Mouse (Mus musculus): ENCODE data around the gene Arhgef3.
"Not testable (repeated sequence)": the region's sequence is repeated elsewhere in the genome, so short reads cannot be mapped to it uniquely, and the experiment has no call there.

Arhgef3 gene

DNA sequence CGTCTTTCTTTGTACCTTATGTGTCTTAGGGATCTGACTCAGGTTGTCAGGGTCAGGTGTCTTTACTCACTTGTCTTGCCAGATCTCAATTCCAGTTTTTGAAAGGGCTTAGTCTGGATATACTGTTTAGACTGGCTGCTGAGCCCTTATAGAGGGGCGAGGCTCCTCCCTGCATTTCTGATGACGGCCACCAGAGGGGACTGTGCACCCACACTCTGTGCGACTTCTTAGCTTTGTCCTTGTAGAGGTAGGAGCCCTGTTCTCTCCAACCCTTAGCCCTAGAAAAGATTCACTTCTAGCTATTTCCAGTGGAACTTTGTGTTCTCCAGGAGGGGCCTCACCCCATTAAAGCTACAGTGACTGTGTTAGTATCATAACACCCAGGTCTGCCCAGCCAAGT lies 72.3 kb downstream of the Arhgef3 start:
- peak; percentile 18 for DNase-seq (ENCODE audit: extremely low read depth, low read depth)

DNA sequence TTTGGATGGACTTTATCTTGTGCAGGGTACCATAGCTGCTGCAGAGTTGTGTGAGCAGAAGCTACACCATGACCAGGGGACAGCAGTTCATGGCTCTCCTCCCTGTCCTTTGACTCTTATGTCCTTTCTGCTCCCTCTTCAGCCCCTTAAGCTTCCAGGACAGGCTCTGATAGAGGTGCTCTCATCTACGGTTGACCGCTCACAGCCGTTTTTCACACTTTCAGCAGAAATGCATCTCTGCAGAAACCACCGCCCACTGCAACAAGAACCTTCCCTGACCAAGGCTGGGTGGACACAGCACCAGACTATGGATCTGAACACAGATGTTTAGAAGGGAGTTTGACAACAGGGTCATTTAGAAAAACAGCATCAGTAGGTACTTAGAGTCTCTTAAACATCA lies 73.2 kb downstream of the Arhgef3 start:
- no peak for DNase-seq (ENCODE audit: extremely low read depth, low read depth)

DNA sequence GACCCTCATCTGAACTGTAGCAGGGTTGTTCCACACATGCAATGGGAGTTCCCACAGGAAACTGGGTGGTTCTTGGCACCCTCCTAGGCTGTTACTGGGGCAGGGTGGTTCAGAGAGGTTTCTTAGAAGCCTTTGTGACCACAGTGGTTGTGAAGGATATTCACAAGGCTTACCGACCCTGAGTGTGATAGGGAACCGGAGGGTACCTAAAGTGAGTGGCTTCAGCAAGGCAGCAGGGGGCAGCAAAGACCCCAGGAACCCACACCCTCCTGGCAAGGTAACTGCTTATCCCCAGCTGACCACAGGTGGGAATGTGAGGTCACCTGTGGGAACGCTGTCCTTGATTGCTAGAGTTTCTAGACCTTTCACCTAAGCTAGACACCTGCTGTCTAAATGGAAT lies 77.8 kb downstream of the Arhgef3 start:
- DNase-seq (ENCODE audit: extremely low read depth, low read depth), result no peak

DNA sequence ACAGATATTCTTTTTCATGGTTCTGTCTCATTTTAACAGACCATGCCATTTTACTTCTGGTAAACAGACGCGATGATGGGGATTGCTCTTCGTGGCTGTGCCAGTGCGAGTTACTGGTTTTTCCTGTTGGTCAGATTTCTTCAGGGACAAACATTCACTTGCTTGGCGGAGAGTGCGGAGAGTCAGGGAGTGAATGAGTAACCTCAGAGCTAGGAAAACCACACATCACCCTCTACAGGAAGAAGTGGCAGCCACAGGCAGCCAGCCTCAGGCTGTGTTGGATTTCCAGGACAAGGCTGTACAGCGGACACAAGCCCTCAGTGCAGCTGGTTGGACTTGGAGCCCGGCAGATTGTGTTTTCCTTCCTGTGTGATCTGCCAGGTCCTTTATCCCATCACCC lies 82.3 kb downstream of the Arhgef3 start:
- no peak for DNase-seq (ENCODE audit: extremely low read depth, low read depth)

DNA sequence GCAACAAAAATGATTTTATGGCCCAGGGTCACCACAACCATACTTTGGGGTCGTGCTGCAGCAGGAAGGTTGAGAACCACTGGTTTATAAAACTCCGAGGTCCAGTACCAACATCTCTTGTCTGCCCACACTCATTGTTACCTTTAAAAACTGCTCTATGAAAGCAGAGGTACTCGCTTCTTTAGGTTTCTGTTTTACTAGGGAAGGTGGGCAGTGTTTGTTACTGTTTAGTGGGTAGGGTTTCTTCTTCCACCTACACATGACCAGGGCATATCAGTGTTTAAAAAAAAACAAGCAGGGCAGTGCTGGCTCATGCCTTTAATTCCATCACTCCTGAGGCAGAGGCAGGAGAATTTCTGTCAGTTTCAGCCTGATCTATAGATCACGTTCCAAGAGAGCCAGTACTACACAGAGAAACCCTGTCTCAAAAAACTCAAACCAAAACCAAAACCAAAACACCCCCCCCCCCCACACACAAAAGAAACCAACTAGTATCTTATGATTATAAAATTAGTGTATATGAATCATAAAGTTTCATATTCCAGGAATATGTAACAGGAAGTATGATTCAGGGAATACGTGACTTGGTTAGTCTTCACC lies 83.9 kb downstream of the Arhgef3 start:
- no peak for DNase-seq (ENCODE audit: extremely low read depth, low read depth)

DNA sequence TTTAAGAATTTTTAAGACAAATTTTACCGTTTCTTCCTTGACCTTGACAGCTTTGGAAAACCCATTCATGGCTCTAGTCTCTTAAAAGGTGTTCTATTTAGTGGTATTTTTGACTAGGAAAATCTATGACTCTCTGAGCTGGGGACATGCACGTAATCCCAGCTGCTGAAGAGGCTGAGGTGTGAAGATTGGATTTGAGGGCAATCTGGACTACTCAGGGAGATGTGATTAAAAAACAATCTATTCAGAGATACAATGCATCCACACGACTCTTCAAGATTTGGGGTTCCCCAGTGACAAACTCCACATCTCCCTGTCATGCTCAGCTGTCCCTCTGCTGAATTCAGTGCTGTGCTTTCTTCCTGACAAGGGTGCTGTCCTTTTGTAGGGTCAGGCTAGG lies 84.4 kb downstream of the Arhgef3 start:
- no peak for DNase-seq (ENCODE audit: extremely low read depth, low read depth)

DNA sequence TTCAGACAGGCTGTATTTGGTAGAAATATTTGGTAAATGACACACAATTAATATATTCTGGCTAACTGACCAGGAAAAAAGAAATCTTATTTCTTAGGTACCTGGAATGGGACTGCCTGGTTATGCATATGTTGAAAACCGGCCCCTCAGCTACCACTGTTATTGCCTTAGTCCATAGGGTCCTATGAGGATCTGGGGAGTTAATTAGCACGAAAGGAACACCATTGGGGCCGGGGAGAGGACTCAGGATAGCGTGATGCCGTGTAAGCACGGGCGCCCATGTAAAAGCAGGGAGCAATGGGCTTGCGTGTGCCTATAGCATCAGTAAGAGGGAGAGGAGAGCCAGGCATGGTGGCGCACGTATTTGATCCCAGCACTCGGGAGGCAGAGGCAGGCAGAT lies 85.2 kb downstream of the Arhgef3 start:
- DNase-seq (ENCODE audit: extremely low read depth, low read depth), result no peak

DNA sequence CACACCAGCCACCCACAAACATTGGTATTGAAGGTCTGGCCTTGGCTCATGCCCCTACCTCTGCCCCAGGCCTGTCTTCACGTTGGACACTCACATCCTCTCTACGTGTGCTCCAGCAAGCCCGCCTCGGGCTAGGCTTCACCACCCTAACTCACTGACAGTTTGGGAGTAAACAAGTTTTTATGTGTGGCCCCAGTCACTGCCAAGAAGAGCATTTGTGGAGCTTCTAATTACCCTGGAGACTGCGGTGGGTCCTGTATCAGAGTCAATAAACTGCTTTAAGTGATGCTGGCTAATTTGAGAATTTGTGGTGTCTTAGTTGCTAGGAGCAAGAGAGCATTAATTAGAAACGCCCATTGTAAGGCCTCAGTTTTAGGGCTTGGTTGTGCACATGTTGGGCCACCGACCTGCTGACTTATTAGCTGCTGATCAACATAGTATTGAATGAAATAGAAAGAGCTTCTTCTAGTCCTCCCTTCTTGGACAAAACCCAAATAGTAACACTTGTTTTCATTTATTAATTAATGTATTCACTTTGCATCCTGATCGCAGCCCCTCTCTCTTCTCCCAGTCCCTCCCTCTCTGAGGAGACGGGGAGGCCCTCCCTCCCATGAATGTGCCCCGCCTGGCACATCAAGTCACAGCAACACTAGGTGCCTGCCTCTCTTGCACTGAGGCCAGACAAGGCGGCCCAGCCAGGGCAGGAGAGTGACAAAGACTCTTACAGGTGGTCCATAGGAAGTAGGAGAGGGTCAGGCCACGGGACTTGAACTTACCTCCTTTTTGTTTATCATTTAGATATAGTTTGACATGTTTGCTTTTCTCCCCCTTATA lies 86.3 kb downstream of the Arhgef3 start:
- no peak for DNase-seq (ENCODE audit: extremely low read depth, low read depth)

DNA sequence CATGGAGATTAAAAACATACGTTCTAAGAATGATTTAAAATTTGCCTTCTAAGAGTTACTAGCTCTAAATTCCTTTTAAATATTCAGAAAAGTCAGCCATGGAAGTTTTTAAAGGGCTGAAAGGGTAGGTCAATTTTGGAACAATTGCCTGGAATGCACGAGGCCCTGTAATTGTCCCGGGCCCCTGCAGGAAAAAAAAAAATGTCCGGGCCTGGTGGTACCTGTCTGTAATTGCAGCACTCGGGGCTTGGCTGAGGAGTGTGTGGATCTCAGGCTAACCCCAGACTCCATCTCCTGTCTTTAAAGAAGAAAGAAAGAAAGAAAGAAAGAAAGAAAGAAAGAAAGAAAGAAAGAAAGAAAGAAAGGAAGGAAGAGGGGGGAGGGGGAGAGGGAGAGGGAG lies 87.1 kb downstream of the Arhgef3 start:
- no peak for DNase-seq (ENCODE audit: extremely low read depth, low read depth)

DNA sequence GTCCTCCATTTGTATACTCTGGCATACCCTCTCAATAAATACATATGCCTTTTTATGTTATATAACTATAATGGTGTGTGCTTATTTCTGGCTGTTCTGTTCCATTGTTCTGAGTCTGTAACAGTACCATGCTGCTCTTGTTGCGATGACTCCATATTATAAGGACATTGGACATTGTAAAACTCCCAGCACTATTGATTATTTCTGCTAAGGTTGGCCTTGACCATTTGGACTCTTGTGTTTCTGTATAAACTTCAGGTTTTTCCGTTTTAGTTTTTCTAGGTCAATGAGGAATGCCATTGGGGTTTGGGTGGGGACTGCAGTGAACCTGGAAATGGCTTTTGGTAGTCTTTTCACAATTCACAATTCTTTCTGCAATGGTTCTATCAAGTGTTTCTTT lies 90.0 kb downstream of the Arhgef3 start:
- no peak for DNase-seq (ENCODE audit: extremely low read depth, low read depth)

DNA sequence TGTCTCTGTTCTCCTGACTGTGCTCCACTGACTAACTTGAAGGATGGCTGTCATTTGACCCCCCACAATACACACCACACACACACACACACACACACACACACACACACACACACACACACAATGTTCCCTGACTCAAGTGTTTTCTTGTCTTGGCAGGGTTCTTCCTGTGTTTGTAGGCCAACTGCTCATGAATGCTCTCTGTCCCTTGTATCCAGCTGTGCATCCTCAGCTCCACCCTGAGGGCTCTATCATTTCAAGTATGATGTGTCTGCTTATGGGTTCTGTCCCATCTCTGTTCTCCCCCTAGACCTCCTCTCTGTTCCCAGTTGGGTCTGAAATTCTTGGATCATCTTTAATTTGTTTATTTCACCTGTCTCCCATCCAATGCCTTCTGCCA lies 91.7 kb downstream of the Arhgef3 start:
- DNase-seq (ENCODE audit: extremely low read depth, low read depth), result no peak

DNA sequence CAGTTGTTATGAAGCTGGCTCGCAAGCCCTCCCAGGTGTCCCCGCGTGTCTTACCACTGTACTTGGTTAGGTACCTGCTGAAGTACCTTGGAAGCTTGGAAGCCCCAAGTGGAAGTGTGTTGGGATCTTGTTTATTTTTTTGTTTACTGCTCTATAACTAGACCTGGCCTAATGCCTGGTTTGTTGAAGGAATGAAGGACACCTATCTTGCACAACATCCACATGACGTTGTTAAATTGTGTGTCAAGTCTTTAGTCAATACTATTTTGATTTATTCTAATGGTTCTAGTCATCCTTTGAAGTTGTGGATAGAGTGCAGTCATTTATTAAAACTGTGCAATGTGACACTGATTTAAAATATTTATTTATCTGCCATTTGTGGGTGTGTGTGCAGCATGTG lies 94.8 kb downstream of the Arhgef3 start:
- DNase-seq (ENCODE audit: extremely low read depth, low read depth), result no peak

DNA sequence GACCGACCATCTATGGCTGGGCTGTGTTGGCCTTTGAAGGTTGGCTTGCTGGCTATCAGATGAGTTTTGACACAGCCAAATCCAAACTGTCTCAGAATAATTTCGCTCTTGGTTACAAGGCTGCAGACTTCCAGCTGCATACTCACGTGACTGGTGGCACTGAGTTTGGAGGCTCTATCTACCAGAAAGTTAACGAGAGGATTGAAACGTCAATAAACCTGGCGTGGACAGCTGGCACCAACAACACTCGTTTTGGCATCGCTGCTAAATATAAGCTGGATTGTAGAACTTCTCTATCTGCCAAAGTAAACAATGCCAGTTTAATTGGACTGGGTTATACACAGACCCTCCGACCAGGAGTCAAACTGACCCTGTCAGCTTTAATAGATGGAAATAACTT lies 96.1 kb downstream of the Arhgef3 start:
- not testable (repeated sequence) for DNase-seq (ENCODE audit: extremely low read depth, low read depth)

DNA sequence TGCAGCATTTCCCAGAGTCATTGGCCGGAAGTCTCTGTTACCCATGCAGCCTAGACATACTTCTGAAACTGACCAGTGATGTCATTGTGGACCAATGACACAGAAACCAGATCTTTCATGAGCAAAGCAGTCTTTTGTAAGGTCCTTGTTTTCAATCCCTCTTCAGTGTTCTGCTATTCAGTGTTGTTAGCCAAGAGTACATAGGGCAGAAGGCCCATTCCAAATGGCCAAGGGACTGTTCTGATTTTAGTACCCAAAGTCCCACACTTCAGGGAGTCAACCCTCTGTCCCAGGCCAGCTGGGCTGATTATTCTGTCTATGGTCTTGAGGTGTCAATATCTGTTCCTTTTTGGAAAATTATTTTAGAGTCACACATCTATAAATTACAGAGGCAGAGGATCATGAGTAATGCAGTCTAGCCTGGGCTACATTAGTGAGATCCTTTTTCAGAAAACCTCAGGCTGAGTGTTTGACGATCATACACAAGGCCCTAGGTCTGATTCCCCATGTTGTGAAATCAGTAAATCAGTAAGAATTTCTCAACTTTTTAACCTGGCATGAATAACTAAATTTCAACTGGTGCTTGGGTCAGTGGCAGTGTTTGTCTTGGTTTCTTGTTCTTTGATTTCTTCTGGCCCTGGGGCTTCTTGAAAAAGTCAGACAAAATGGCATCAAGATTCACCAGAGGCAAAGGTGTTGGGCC lies 97.2 kb downstream of the Arhgef3 start:
- DNase-seq (ENCODE audit: extremely low read depth, low read depth), result no peak

DNA sequence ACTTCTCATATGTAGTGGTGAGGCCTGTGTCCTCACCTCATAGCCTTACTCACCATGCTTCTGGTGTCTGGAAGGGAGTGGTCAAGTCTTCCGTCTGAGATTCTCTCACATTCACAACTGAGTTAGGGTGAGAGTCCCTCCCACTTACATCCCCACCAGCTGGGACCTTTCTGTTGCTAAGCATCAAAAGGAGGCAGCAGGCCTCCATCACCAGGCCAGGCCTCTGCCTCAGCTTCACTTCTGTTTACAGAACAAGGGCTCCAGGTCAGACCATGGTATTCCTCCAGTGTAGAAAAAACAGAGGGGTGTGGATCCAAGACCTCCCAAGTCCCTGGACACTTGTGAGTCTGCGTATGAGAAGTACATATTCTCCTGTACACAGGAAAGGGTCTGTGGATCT lies 99.5 kb downstream of the Arhgef3 start:
- DNase-seq (ENCODE audit: extremely low read depth, low read depth), result no peak

DNA sequence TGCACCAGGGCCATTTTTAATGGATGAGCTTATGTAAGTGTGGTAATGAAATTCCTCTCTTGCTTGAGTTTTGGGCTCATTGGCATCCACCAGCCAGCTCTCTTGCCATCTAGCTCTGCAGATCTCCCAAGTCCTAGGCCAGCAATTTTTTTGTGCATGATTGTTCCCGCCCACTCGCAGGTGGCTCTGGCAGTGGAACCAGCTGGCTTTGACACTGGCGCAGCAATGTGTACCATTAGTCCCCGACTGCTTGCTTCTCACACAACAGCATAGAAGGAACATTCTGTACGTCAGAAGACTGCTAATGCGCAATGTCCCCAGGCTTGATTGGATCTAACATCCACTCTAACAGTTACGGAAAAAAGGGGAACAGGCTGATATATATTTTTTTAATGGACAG lies 105.0 kb downstream of the Arhgef3 start:
- no peak for DNase-seq (ENCODE audit: extremely low read depth, low read depth)

DNA sequence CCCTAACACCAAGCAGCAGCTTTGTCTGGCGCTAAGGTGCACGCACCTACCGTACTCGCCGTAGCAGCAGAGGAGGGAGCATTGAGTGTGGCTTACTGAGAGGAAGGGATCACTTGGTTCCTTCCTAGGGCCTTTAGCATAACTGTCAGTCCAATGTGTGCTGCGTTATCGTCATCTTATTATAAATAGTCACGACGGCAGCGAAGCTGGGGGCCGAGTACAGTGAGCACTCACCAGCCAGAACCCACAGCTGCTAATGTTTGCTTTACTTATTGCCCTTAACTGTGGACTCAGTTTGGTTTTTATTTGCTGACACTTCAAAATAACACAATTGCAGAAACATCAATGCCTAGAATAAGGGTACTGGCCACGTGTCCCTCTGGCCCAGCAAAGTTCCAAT lies 105.6 kb downstream of the Arhgef3 start:
- DNase-seq (ENCODE audit: extremely low read depth, low read depth), result no peak

DNA sequence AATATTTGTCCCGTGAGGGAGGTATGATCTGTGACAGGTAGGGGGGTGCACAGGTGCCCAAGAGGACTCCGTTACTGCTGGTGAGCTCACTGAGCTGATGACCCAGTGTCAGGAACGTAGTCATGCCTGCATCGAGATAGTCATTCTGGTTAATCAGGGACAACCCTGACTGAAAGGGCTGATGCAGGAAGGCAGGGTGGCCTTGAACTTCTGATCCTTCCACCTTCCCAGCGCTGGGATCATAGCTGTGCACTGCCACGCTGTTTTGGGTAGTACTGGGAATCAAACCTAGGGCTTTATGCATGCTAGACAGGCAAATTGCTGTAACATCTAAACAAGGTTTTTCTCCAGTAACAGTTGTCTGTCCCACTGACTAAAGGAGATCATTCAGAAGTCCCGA lies 109.9 kb downstream of the Arhgef3 start:
- DNase-seq (ENCODE audit: extremely low read depth, low read depth), result no peak

DNA sequence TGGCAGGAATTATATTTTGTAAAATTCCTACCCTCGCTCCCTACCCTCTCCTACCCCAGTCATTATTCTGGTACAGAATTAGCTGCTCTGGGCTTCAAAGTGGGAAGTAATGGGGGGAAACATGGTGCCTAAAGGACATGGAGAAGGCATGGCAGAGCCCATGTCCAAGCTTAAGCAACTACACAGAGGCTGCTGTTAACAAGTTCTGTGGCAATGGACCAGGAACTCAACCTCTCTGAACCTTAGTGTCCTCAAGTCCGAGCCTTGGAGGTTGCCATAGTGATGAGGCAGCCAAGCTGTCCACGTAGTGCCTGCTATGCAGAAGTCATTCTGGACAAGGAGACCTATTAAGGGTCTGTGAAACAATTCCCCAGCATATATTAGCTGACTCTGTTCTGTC lies 111.6 kb downstream of the Arhgef3 start:
- no peak for DNase-seq (ENCODE audit: extremely low read depth, low read depth)

DNA sequence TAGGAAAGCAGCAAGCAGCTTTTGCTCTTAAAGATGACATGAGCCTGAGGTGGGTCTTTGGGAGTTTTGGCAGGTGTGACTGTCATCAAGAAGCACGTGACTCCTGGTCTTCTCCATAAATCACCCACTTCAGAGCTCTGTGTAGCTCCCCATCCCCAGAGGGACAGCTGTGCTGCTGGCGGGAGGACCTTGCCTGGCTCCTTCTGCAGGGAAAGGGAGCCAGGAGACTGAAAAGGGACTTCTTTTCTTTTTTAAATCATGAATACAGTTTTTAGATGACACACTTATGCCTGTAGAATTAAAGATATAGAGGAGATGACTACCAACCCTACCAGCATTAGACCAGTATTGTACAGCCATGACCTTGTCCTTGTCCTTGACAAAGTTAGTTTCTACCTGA lies 113.6 kb downstream of the Arhgef3 start:
- DNase-seq (ENCODE audit: extremely low read depth, low read depth), result no peak

DNA sequence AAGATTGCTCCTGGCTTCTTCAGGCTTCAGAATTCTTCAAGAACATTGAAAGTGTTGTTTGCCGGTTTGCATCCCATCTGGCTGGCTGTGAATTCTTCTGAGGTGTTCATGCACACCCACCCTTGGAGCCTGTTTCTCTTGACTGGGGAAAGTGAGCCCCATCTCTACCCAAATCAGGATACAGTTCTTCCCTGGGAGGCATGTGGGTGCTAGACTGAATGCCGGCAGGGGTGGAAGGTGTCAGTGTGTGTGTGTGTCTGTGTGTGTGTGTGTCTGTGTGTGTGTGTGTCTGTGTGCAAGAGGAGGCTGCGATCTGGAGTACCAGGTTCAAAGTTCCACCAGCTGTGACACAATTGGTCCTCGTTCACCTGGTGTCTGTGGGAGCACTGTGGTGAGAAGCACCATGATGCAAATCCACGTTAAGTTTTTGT lies 114.3 kb downstream of the Arhgef3 start:
- no peak for DNase-seq (ENCODE audit: extremely low read depth, low read depth)

DNA sequence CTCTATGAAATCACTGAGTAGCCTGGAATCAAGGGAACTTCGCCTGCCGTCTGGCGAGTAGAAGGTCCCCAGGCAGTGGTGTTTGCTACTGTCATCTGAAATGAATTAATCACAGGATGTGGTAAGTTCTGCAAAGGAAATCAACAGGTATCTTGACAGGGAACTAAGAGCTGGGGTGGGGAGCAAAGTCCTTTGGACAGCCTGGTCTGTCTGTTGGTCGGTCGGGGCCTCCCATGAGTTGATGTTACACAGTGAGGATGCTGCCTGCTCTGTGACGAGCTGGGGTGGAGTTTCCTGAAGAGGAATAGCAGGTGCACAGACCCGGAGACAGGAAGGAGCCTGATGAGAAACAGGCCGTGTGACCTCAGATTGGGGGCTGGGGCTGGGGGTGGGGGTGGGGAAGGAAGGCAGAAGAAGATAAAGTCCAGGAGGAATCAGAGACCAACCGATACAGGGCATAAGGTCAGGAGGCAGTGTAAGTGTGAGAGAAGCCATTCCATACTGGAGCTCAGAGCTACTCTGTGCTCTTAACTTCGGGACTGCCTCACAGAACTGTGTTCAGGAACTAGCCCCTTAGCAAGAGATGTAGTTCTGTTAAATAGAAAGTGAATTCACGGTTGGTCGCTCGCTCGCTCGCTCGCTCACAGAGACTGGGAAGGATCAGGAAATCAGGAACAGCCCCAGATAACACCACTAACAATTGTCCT lies 114.9 kb downstream of the Arhgef3 start:
- DNase-seq (ENCODE audit: extremely low read depth, low read depth), result no peak

Measured in MEL-GATA-1-ER (cell line).